Mouse (Mus musculus): ENCODE data around the gene Dap. TPM values are rescaled to one million over a fixed set of nuclear protein-coding genes. Genes with fewer than 3 reads are reported as not detected.

Dap gene
- polyA plus RNA-seq, 1 experiment = 36.6 TPM

DNA sequence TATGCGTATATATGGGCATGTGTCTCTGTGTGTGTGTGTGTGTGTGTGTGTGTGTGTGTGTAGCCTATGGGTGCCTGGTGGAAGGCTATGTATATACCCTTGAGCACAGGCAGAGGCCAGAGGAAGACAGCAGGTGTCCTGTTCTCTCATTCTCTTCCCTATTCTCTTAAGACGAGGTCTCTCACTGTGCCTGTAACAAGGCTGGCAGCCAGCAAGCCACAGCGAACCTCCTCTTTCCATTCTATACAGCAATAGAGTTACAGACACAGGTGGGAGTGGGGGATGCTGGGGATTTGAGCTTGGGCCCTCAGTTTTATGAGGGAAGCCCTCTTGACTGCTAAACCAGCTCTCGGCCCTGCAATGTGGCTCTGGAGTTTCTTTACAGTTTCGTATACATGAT is 55.9 kb downstream of the Dap start:
- no peak for TF ChIP-seq CTCF (IDR thresholded peaks at IDR 0.05; ENCODE audit: extremely low read depth, insufficient read depth, insufficient read length, insufficient replicate concordance)
- TF ChIP-seq POLR2A (IDR thresholded peaks at IDR 0.05; ENCODE audit: low read depth, low read length) = no peak
- no peak overlapping the region for H3K27ac ChIP-seq (ENCODE audit: insufficient read depth, low read length)
- DNase-seq (ENCODE audit: low read depth in 1 of 2, low spot score in 2 of 2) = no peak
- H3K27me3 ChIP-seq (ENCODE audit: control insufficient read depth, insufficient read depth, low read length) = no peaks in the 10 kb centered on the region
- H3K4me3 ChIP-seq (ENCODE audit: extremely low read depth, insufficient read depth, insufficient read length) = no peak overlapping the region
- no peaks in the 10 kb centered on the region for H3K36me3 ChIP-seq (ENCODE audit: control insufficient read depth, insufficient read depth, low read length)
- peaks cover 10% of the 10 kb centered on the region; the same call in 1 of the 2 replicates for H3K4me1 ChIP-seq (ENCODE audit: control insufficient read depth, insufficient read depth, insufficient read length)
- 73% methylated on average over 5 of the region's 5 CpGs for whole genome bisulfite sequencing

DNA sequence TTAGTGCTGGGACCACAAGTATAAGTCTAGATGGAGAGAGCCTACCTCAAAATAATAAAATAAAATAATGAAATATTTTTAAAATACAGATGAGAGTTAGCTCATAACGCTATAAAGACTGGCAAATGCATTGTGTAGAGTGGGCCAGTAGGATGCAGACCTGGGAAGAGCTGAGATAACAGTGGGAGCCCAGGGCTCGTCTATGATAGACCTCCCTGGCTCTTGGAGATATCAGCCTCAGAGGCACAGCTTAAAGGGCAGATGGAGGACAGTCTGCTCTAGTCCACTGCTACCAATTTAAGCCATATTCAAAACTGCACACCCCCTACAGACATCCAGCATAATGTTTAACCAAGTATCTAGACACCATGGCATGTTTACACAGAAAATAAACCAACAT is 56.6 kb downstream of the Dap start:
- H3K4me1 ChIP-seq (ENCODE audit: control insufficient read depth, insufficient read depth, insufficient read length) = peaks cover 10% of the 10 kb centered on the region; the same call in 1 of the 2 replicates
- H3K36me3 ChIP-seq (ENCODE audit: control insufficient read depth, insufficient read depth, low read length) = no peaks in the 10 kb centered on the region
- no peak overlapping the region for H3K27ac ChIP-seq (ENCODE audit: insufficient read depth, low read length)
- 86% methylated on average over 2 of the region's 2 CpGs for WGBS
- H3K27me3 ChIP-seq (ENCODE audit: control insufficient read depth, insufficient read depth, low read length) = no peaks in the 10 kb centered on the region
- no peak for TF ChIP-seq POLR2A (IDR thresholded peaks at IDR 0.05; ENCODE audit: low read depth, low read length)
- no peak for TF ChIP-seq CTCF (IDR thresholded peaks at IDR 0.05; ENCODE audit: extremely low read depth, insufficient read depth, insufficient read length, insufficient replicate concordance)
- DNase-seq (ENCODE audit: low read depth in 1 of 2, low spot score in 2 of 2) = no peak
- no peak overlapping the region for H3K4me3 ChIP-seq (ENCODE audit: extremely low read depth, insufficient read depth, insufficient read length)

- Histone ChIP-seq H3K27ac (ENCODE audit: insufficient read depth, low read length) (no peak overlapping the region), H3K36me3 (ENCODE audit: control insufficient read depth, insufficient read depth, low read length) (no peaks in the 10 kb centered on the region), H3K4me3 (ENCODE audit: extremely low read depth, insufficient read depth, insufficient read length) (no peak overlapping the region), H3K4me1 (ENCODE audit: control insufficient read depth, insufficient read depth, insufficient read length) (peaks cover 10% of the 10 kb centered on the region; the same call in 1 of the 2 replicates), H3K27me3 (ENCODE audit: control insufficient read depth, insufficient read depth, low read length) (no peaks in the 10 kb centered on the region)
- 81% methylated on average over 13 of the region's 13 CpGs for WGBS
- no peak for DNase-seq (ENCODE audit: low read depth in 1 of 2, low spot score in 2 of 2)
- TF ChIP-seq CTCF (IDR thresholded peaks at IDR 0.05; ENCODE audit: extremely low read depth, insufficient read depth, insufficient read length, insufficient replicate concordance) = no peak
- TF ChIP-seq POLR2A (IDR thresholded peaks at IDR 0.05; ENCODE audit: low read depth, low read length) = no peak
These were observed 57.7 kb downstream of the Dap start for GRCm38 (mm10) chr15:31281830-31282229.

- Histone ChIP-seq H3K4me3 (ENCODE audit: extremely low read depth, insufficient read depth, insufficient read length) (no peak overlapping the region), H3K27me3 (ENCODE audit: control insufficient read depth, insufficient read depth, low read length) (no peaks in the 10 kb centered on the region), H3K4me1 (ENCODE audit: control insufficient read depth, insufficient read depth, insufficient read length) (peaks cover 10% of the 10 kb centered on the region; the same call in 1 of the 2 replicates), H3K27ac (ENCODE audit: insufficient read depth, low read length) (no peak overlapping the region), H3K36me3 (ENCODE audit: control insufficient read depth, insufficient read depth, low read length) (no peaks in the 10 kb centered on the region)
- no peak for TF ChIP-seq POLR2A (IDR thresholded peaks at IDR 0.05; ENCODE audit: low read depth, low read length)
- no peak for TF ChIP-seq CTCF (IDR thresholded peaks at IDR 0.05; ENCODE audit: extremely low read depth, insufficient read depth, insufficient read length, insufficient replicate concordance)
- DNase-seq (ENCODE audit: low read depth in 1 of 2, low spot score in 2 of 2) = no peak
- WGBS = 80% methylated on average over 3 of the region's 3 CpGs
These were observed 58.2 kb downstream of the Dap start for GRCm38 (mm10) chr15:31282353-31282752.

GRCm38 (mm10) chr15:31284142-31284541 is 60.0 kb downstream of the Dap start:
- WGBS = 73% methylated on average over 5 of the region's 5 CpGs
- Histone ChIP-seq H3K4me1 (ENCODE audit: control insufficient read depth, insufficient read depth, insufficient read length) (peaks cover 7% of the 10 kb centered on the region; the same call in 1 of the 2 replicates), H3K27ac (ENCODE audit: insufficient read depth, low read length) (no peak overlapping the region), H3K27me3 (ENCODE audit: control insufficient read depth, insufficient read depth, low read length) (no peaks in the 10 kb centered on the region), H3K4me3 (ENCODE audit: extremely low read depth, insufficient read depth, insufficient read length) (no peak overlapping the region), H3K36me3 (ENCODE audit: control insufficient read depth, insufficient read depth, low read length) (no peaks in the 10 kb centered on the region)
- TF ChIP-seq CTCF (IDR thresholded peaks at IDR 0.05; ENCODE audit: extremely low read depth, insufficient read depth, insufficient read length, insufficient replicate concordance) (peak; percentile 2; the same call in 1 of the 2 replicates), POLR2A (IDR thresholded peaks at IDR 0.05; ENCODE audit: low read depth, low read length) (no peak)
- DNase-seq (ENCODE audit: low read depth in 1 of 2, low spot score in 2 of 2) = no peak

- Histone ChIP-seq H3K4me3 (ENCODE audit: extremely low read depth, insufficient read depth, insufficient read length) (no peak overlapping the region), H3K27ac (ENCODE audit: insufficient read depth, low read length) (no peak overlapping the region), H3K36me3 (ENCODE audit: control insufficient read depth, insufficient read depth, low read length) (no peaks in the 10 kb centered on the region), H3K27me3 (ENCODE audit: control insufficient read depth, insufficient read depth, low read length) (no peaks in the 10 kb centered on the region), H3K4me1 (ENCODE audit: control insufficient read depth, insufficient read depth, insufficient read length) (peaks cover 4% of the 10 kb centered on the region; the same call in 1 of the 2 replicates)
- WGBS = 84% methylated on average over 17 of the region's 17 CpGs
- TF ChIP-seq CTCF (IDR thresholded peaks at IDR 0.05; ENCODE audit: extremely low read depth, insufficient read depth, insufficient read length, insufficient replicate concordance) (no peak), POLR2A (IDR thresholded peaks at IDR 0.05; ENCODE audit: low read depth, low read length) (no peak)
- no peak for DNase-seq (ENCODE audit: low read depth in 1 of 2, low spot score in 2 of 2)
These were observed 61.0 kb downstream of the Dap start for GRCm38 (mm10) chr15:31284922-31285631.

DNA sequence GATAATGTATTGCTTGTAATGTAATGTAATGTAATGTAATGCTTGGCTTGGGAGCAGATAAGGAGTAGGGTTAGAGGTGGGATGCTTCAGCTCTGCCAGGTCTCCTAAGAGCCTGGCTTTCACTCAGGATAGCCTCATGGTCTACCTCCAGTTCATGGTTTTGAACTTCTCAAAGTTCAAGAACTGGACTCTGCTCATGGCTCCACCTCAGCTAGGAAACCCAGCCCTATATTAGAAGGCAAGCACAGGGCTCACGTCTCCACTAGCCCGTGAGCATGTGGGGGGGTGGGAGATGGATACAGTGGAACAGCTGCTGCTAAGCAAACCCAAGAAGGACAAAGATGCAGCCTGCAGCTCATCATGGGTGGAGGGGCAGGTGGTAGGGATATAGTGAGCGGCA is 61.6 kb downstream of the Dap start:
- no peak for DNase-seq (ENCODE audit: low read depth in 1 of 2, low spot score in 2 of 2)
- Histone ChIP-seq H3K27ac (ENCODE audit: insufficient read depth, low read length) (no peak overlapping the region), H3K27me3 (ENCODE audit: control insufficient read depth, insufficient read depth, low read length) (no peaks in the 10 kb centered on the region), H3K4me1 (ENCODE audit: control insufficient read depth, insufficient read depth, insufficient read length) (no peaks in the 10 kb centered on the region), H3K36me3 (ENCODE audit: control insufficient read depth, insufficient read depth, low read length) (no peaks in the 10 kb centered on the region), H3K4me3 (ENCODE audit: extremely low read depth, insufficient read depth, insufficient read length) (no peak overlapping the region)
- 94% methylated on average over 3 of the region's 3 CpGs for WGBS
- no peak for TF ChIP-seq CTCF (IDR thresholded peaks at IDR 0.05; ENCODE audit: extremely low read depth, insufficient read depth, insufficient read length, insufficient replicate concordance)
- TF ChIP-seq POLR2A (IDR thresholded peaks at IDR 0.05; ENCODE audit: low read depth, low read length) = no peak

All from spleen, adult 2 months (tissue).